Mouse (Mus musculus) ovary, postnatal 10 days (tissue): ENCODE measurements around the gene Olfr920.

ENCODE experiments used
- DNase-seq: peaks from one replicate; pipeline ENCODE4 v3.0.0; 2022; ENCODE audit warnings: low spot score

Olfr920 gene

DNA sequence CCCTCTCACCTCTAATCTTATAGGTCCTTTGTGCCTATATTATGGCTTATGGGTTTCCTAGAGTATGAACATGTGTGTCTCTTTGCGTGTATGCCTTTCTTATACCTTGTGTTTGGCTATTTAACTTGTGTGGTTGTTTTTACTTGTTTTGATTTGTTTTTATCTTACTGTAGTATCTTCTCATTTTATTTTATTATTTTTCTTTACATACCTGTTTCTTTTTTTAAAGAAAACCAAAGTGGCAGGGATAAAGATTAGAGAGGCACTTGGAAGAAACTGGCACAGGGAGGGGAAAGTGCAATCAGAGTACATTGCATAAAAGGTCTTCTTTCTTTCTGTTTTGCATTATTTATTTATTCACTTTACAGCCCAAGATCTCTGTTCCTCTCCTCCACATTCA is at the start of gene Olfr920:
Gene Olfr920 (plus strand): TSS at position 301 of the 400 bp plus-strand sequence.
- DNase-seq, result no peak

DNA sequence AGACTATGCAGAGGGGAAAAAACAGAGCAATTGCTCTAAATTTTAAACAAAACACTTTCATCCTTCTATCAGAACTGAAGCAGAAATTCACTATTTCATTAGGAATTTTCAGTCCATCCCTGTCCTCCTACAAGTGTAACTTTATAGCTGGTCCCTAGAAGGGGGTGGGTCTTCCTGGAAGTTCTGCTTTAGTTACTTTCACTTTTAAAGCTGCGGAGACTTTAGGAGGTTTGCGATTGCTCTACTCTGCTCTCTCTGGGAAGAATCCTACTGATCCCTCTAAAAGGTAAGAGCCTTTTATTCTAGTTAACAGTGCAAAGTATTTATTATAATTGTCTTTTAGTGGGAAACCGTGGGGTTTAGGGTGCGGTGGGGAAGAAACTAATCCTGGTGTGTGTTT is 34.0 kb upstream of the Olfr920 start, which contains the start of gene Vwa5a:
Gene Vwa5a (plus strand): TSS at position 167 of the 400 bp plus-strand sequence.
- no peak for DNase-seq

GRCm38 (mm10) chr9:38718927-38719441 is 33.1 kb upstream of the Olfr920 start:
- DNase-seq, result no peak

DNA sequence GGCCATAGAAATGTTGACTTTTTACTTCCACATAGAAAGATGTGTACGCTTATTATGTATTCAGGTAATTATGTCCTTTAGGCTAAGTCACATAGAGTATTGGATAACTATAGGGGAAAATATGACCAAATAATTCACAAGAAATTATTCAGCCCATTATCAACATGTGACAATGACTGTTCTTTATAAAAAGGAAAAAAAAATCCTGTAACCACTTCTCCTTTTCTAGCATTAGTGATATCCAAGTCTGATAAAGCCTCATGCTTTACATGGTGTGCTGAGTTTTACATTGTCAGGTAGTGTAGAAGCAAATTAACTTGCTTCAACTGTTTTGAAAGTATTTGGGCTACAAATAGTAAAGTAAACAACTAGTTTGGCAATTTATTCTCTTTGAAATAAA is 28.1 kb upstream of the Olfr920 start:
- no peak for DNase-seq

GRCm38 (mm10) chr9:38728218-38728617 is 23.9 kb upstream of the Olfr920 start:
- DNase-seq, result no peak

GRCm38 (mm10) chr9:38741408-38741807 is 10.7 kb upstream of the Olfr920 start:
- DNase-seq, result no peak

GRCm38 (mm10) chr9:38744619-38745315 is 7.3 kb upstream of the Olfr920 start:
- no peak for DNase-seq

DNA sequence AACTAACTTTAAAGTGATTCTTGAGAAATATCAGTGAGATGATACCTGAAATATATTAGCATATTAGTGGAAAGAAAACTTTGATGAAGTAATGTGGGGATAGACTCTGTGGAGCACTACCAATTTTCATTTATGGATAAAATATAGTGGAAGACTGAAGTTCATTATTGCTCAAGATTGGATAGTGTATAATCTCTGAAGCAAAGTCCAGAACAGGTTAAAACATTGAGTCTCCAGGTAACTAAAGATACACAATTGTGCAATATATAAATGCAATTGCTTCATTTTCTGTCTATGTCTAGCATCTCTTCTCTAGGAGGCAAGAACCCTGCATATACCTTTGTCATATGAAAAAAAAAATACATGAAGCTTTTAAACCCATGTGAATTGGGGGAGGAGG is 20.7 kb downstream of the Olfr920 start, which contains the start of gene Olfr921:
Gene Olfr921 (plus strand): TSS at position 301 of the 400 bp plus-strand sequence.
- DNase-seq, result no peak

GRCm38 (mm10) chr9:38792689-38793088 is 40.6 kb downstream of the Olfr920 start:
- DNase-seq, result no peak

GRCm38 (mm10) chr9:38805696-38806095 is 53.6 kb downstream of the Olfr920 start:
- no peak for DNase-seq
